Mouse (Mus musculus): ENCODE measurements around the gene Dnajc11. TPM values are rescaled to one million over a fixed set of nuclear protein-coding genes. Genes with fewer than 3 reads are reported as not detected.

The Dnajc11 gene
- polyA plus RNA-seq, 1 experiment = 45.5 TPM

DNA sequence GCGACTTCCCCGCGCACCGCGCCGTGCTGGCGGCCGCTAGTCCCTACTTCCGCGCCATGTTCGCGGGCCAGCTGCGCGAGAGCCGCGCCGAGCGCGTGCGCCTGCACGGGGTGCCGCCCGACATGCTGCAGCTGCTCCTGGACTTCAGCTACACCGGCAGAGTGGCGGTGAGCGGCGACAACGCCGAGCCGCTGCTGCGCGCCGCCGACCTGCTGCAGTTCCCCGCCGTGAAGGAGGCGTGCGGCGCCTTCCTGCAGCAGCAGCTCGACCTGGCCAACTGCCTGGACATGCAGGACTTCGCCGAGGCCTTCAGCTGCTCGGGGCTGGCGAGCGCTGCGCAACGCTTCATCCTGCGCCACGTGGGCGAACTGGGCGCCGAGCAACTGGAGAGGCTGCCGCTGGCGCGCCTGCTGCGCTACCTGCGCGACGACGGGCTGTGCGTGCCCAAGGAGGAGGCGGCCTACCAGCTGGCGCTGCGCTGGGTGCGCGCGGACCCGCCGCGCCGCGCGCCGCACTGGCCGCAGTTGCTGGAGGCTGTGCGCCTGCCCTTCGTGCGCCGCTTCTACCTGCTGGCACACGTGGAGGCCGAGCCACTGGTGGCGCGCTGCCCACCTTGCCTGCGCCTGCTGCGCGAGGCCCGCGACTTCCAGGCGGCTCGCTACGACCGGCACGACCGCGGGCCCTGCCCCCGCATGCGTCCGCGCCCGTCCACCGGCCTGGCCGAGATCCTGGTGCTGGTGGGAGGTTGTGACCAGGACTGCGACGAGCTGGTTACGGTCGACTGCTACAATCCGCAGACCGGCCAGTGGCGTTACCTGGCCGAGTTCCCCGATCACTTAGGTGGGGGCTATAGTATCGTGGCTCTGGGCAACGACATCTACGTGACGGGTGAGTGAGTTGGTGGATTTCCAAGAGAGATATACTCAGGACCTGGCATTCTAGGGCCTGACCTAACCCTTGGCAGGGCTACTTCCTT is 75.9 kb downstream of the Dnajc11 start:
- Histone ChIP-seq H3K4me3 (peak overlapping the region; percentile 55), H3K27me3 (ENCODE audit: control insufficient read depth, insufficient read depth, insufficient read length) (no peaks in the 10 kb centered on the region), H3K36me3 (ENCODE audit: control insufficient read depth, insufficient read depth) (no peaks in the 10 kb centered on the region), H3K79me2 (ENCODE audit: control insufficient read depth, insufficient read depth) (peaks cover 41% of the 10 kb centered on the region), H3K4me2 (ENCODE audit: low read depth) (peak overlapping the region; percentile 98), H3ac (ENCODE audit: control insufficient read depth, insufficient read length) (peak overlapping the region; percentile 69)
- TF ChIP-seq CEBPB (IDR thresholded peaks at IDR 0.05; ENCODE audit: insufficient read depth, poor library complexity, severe bottlenecking) (no peak), TCF3 (IDR thresholded peaks at IDR 0.05; ENCODE audit: insufficient read length, low read depth) (no peak), REST (IDR thresholded peaks at IDR 0.05; ENCODE audit: insufficient read depth, insufficient read length) (no peak), E2F4 (IDR thresholded peaks at IDR 0.05; ENCODE audit: insufficient read depth) (no peak), MAX (IDR thresholded peaks at IDR 0.05; ENCODE audit: low read depth) (no peak), MYOG (IDR thresholded peaks at IDR 0.05; ENCODE audit: control insufficient read depth in 1 of 3, insufficient read depth in 1 of 3, insufficient read length in 2 of 3, low read depth in 2 of 3) (peak in 2 of 3 experiments; percentile 45 to 69), SRF (IDR thresholded peaks at IDR 0.05; ENCODE audit: control insufficient read depth, insufficient read length, low read depth) (no peak), TCF12 (IDR thresholded peaks at IDR 0.05; ENCODE audit: insufficient read depth, poor library complexity, severe bottlenecking) (no peak), USF1 (IDR thresholded peaks at IDR 0.05; ENCODE audit: low read depth) (no peak), POLR2AphosphoS2 (IDR thresholded peaks at IDR 0.05; ENCODE audit: insufficient read length, low read depth) (no peak), MYOD1 (IDR thresholded peaks at IDR 0.05; ENCODE audit: control insufficient read depth in 1 of 3, insufficient read length in 2 of 3, low read depth in 2 of 3) (peak in 2 of 3 experiments; percentile 66 to 71)

DNA sequence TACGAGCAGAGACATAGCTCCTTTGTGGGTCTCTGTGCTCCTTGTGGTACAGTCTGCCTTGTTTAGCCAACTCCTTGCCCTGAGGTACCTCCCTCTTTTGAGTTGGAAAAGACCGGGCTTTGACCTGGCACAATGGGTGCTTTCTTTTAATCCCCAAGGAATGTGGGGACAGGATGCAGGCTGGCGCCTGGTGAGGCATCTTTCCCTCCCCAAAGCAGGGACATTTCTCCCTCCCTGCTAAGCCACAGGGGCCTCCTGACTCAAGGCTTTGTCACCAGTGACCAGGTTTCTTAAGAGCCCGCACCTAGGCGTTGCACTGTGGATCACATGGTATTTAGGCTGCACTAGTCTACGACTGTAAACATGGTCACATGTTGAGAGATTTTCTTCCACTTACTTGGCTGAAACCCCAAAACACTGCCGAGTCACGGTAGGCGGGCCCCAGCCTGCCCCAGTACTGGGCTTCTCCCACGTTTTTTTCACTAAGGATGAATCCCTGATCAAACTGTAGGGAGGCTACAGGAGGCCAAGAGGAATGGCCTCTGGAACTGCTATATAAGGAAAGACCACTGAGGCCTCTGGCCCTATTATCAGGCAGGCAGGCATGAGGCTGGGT is 76.7 kb downstream of the Dnajc11 start:
- Histone ChIP-seq H3K79me2 (ENCODE audit: control insufficient read depth, insufficient read depth) (peaks cover 42% of the 10 kb centered on the region), H3K4me2 (ENCODE audit: low read depth) (peak overlapping the region; percentile 98), H3K36me3 (ENCODE audit: control insufficient read depth, insufficient read depth) (peaks cover 3% of the 10 kb centered on the region), H3ac (ENCODE audit: control insufficient read depth, insufficient read length) (peak overlapping the region; percentile 69), H3K27me3 (ENCODE audit: control insufficient read depth, insufficient read depth, insufficient read length) (no peaks in the 10 kb centered on the region), H3K4me3 (peak overlapping the region; percentile 55)
- TF ChIP-seq TCF12 (IDR thresholded peaks at IDR 0.05; ENCODE audit: insufficient read depth, poor library complexity, severe bottlenecking) (no peak), USF1 (IDR thresholded peaks at IDR 0.05; ENCODE audit: low read depth) (peak; percentile 89), MYOD1 (IDR thresholded peaks at IDR 0.05; ENCODE audit: control insufficient read depth in 1 of 3, insufficient read length in 2 of 3, low read depth in 2 of 3) (peak in 1 of 3 experiments; percentile 1), SRF (IDR thresholded peaks at IDR 0.05; ENCODE audit: control insufficient read depth, insufficient read length, low read depth) (peak; percentile 68), E2F4 (IDR thresholded peaks at IDR 0.05; ENCODE audit: insufficient read depth) (no peak), MAX (IDR thresholded peaks at IDR 0.05; ENCODE audit: low read depth) (peak; percentile 86), TCF3 (IDR thresholded peaks at IDR 0.05; ENCODE audit: insufficient read length, low read depth) (no peak), POLR2AphosphoS2 (IDR thresholded peaks at IDR 0.05; ENCODE audit: insufficient read length, low read depth) (peak; percentile 8)

DNA sequence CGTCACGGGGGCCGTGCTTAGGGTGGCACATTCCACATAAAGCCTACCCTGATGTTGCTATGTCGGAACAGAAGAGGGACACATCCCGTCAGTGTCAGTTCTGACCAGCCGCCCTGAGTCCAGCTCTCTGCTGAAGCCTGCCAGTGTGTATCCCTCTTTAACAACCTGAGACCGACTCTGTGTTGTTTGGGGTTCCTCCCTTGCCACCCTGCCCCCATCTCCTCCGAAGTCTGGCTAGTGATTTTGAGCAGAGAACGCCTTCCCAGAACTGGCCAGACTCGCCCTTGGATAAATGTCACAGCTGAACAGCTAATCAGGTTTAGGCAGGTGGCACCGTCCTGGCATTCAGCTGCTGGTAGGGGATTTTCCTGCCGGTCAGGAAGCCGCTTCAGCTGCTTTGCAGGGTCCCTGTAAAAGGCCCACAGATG is 77.2 kb downstream of the Dnajc11 start:
- TF ChIP-seq POLR2AphosphoS2 (IDR thresholded peaks at IDR 0.05; ENCODE audit: insufficient read length, low read depth) (peak; percentile 57), TCF12 (IDR thresholded peaks at IDR 0.05; ENCODE audit: insufficient read depth, poor library complexity, severe bottlenecking) (peak; percentile 45), MYOG (IDR thresholded peaks at IDR 0.05; ENCODE audit: control insufficient read depth in 1 of 3, insufficient read depth in 1 of 3, insufficient read length in 2 of 3, low read depth in 2 of 3) (peak; percentile 52 to 91 (median 88)), MYOD1 (IDR thresholded peaks at IDR 0.05; ENCODE audit: control insufficient read depth in 1 of 3, insufficient read length in 2 of 3, low read depth in 2 of 3) (peak; percentile 32 to 83 (median 77)), TCF3 (IDR thresholded peaks at IDR 0.05; ENCODE audit: insufficient read length, low read depth) (peak; percentile 36), USF1 (IDR thresholded peaks at IDR 0.05; ENCODE audit: low read depth) (no peak), E2F4 (IDR thresholded peaks at IDR 0.05; ENCODE audit: insufficient read depth) (no peak), SRF (IDR thresholded peaks at IDR 0.05; ENCODE audit: control insufficient read depth, insufficient read length, low read depth) (no peak), CEBPB (IDR thresholded peaks at IDR 0.05; ENCODE audit: insufficient read depth, poor library complexity, severe bottlenecking) (no peak), POLR2A (IDR thresholded peaks at IDR 0.05; ENCODE audit: insufficient read length, low read depth) (peak; percentile 47), MAX (IDR thresholded peaks at IDR 0.05; ENCODE audit: low read depth) (no peak), REST (IDR thresholded peaks at IDR 0.05; ENCODE audit: insufficient read depth, insufficient read length) (no peak)
- Histone ChIP-seq H3K4me3 (peak overlapping the region; percentile 55), H3K27me3 (ENCODE audit: control insufficient read depth, insufficient read depth, insufficient read length) (no peaks in the 10 kb centered on the region), H3ac (ENCODE audit: control insufficient read depth, insufficient read length) (peak overlapping the region; percentile 69), H3K79me2 (ENCODE audit: control insufficient read depth, insufficient read depth) (peaks cover 44% of the 10 kb centered on the region), H3K4me2 (ENCODE audit: low read depth) (peak overlapping the region; percentile 98), H3K36me3 (ENCODE audit: control insufficient read depth, insufficient read depth) (peaks cover 4% of the 10 kb centered on the region)

DNA sequence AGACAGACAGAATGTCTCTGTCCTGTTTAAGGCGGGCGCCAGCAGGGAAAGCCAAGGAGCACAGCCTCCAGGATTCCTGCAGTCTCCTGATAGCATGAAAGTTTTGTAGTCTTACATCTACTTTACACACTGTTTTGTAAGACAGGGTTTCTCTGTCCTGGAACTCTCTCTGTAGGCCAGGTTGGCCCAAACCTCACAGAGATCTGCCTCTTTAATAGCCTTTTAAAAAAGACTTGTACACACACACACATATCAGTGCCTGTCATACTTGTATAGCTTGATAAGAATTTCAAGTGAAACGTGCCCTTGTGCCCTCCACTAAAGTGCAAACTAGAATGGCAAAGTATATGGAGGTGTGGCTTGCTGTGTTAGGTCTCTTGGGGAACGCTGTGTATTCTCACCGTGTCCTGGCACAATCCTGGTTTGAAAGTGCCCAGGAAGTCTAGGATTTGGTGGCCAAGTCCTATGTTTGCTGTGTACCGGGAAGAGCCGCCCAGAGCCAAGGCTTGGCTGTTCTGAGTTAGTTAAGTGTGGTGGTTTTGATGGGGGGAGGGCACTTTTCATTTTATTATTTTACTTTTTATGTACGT is 77.8 kb downstream of the Dnajc11 start:
- Histone ChIP-seq H3K4me3 (peak overlapping the region; percentile 55), H3K4me2 (ENCODE audit: low read depth) (peak overlapping the region; percentile 98), H3K27me3 (ENCODE audit: control insufficient read depth, insufficient read depth, insufficient read length) (no peaks in the 10 kb centered on the region), H3K36me3 (ENCODE audit: control insufficient read depth, insufficient read depth) (peaks cover 6% of the 10 kb centered on the region), H3K79me2 (ENCODE audit: control insufficient read depth, insufficient read depth) (peaks cover 46% of the 10 kb centered on the region), H3ac (ENCODE audit: control insufficient read depth, insufficient read length) (no peak overlapping the region)
- TF ChIP-seq TCF12 (IDR thresholded peaks at IDR 0.05; ENCODE audit: insufficient read depth, poor library complexity, severe bottlenecking) (no peak), TCF3 (IDR thresholded peaks at IDR 0.05; ENCODE audit: insufficient read length, low read depth) (no peak), MAX (IDR thresholded peaks at IDR 0.05; ENCODE audit: low read depth) (no peak), MYOD1 (IDR thresholded peaks at IDR 0.05; ENCODE audit: control insufficient read depth in 1 of 3, insufficient read length in 2 of 3, low read depth in 2 of 3) (no peak), CEBPB (IDR thresholded peaks at IDR 0.05; ENCODE audit: insufficient read depth, poor library complexity, severe bottlenecking) (no peak), E2F4 (IDR thresholded peaks at IDR 0.05; ENCODE audit: insufficient read depth) (no peak), SRF (IDR thresholded peaks at IDR 0.05; ENCODE audit: control insufficient read depth, insufficient read length, low read depth) (no peak), USF1 (IDR thresholded peaks at IDR 0.05; ENCODE audit: low read depth) (no peak), POLR2AphosphoS2 (IDR thresholded peaks at IDR 0.05; ENCODE audit: insufficient read length, low read depth) (no peak), POLR2A (IDR thresholded peaks at IDR 0.05; ENCODE audit: insufficient read length, low read depth) (no peak), REST (IDR thresholded peaks at IDR 0.05; ENCODE audit: insufficient read depth, insufficient read length) (no peak)
